Mouse (Mus musculus): ENCODE results near the gene Spata13. TPM values are rescaled to one million over a fixed set of nuclear protein-coding genes. Genes with fewer than 3 reads are reported as not detected.

The Spata13 gene
- total RNA-seq, 2 experiments from 2014 or later, result 27.6 to 28.5 TPM

GRCm38 (mm10) chr14:60671504-60671903, 37.7 kb downstream of the Spata13 start:
- no peak for DNase-seq (ENCODE audit: extremely low spot score in 1 of 2, low spot score in 1 of 2)

GRCm38 (mm10) chr14:60675697-60676096, 41.9 kb downstream of the Spata13 start:
- no peak for DNase-seq (ENCODE audit: extremely low spot score in 1 of 2, low spot score in 1 of 2)

GRCm38 (mm10) chr14:60676625-60677314, 43.0 kb downstream of the Spata13 start:
- no peak for DNase-seq (ENCODE audit: extremely low spot score in 1 of 2, low spot score in 1 of 2)

GRCm38 (mm10) chr14:60682361-60683023, 48.7 kb downstream of the Spata13 start:
- peak in 1 of 2 experiments; percentile 45 for DNase-seq (ENCODE audit: extremely low spot score in 1 of 2, low spot score in 1 of 2)

GRCm38 (mm10) chr14:60683989-60684388, 50.2 kb downstream of the Spata13 start:
- no peak for DNase-seq (ENCODE audit: extremely low spot score in 1 of 2, low spot score in 1 of 2)

GRCm38 (mm10) chr14:60686733-60687132, 52.9 kb downstream of the Spata13 start:
- no peak for DNase-seq (ENCODE audit: extremely low spot score in 1 of 2, low spot score in 1 of 2)

GRCm38 (mm10) chr14:60687241-60687640, 53.4 kb downstream of the Spata13 start:
- DNase-seq (ENCODE audit: extremely low spot score in 1 of 2, low spot score in 1 of 2), result no peak

- peak in 1 of 2 experiments; percentile 69 for DNase-seq (ENCODE audit: extremely low spot score in 1 of 2, low spot score in 1 of 2)
These were observed 54.9 kb downstream of the Spata13 start for GRCm38 (mm10) chr14:60688509-60689205.

GRCm38 (mm10) chr14:60689768-60690167, 56.0 kb downstream of the Spata13 start:
- no peak for DNase-seq (ENCODE audit: extremely low spot score in 1 of 2, low spot score in 1 of 2)

GRCm38 (mm10) chr14:60690631-60691030, 56.8 kb downstream of the Spata13 start:
- no peak for DNase-seq (ENCODE audit: extremely low spot score in 1 of 2, low spot score in 1 of 2)

- DNase-seq (ENCODE audit: extremely low spot score in 1 of 2, low spot score in 1 of 2), result no peak
These were observed 59.3 kb downstream of the Spata13 start for GRCm38 (mm10) chr14:60693122-60693536.

- no peak for DNase-seq (ENCODE audit: extremely low spot score in 1 of 2, low spot score in 1 of 2)
These were observed 59.9 kb downstream of the Spata13 start for GRCm38 (mm10) chr14:60693666-60694065.

GRCm38 (mm10) chr14:60694215-60694997, 60.6 kb downstream of the Spata13 start:
- DNase-seq (ENCODE audit: extremely low spot score in 1 of 2, low spot score in 1 of 2), result peak in 1 of 2 experiments; percentile 87

GRCm38 (mm10) chr14:60697351-60697750, 63.5 kb downstream of the Spata13 start:
- no peak for DNase-seq (ENCODE audit: extremely low spot score in 1 of 2, low spot score in 1 of 2)

GRCm38 (mm10) chr14:60698980-60699379, 65.2 kb downstream of the Spata13 start:
- DNase-seq (ENCODE audit: extremely low spot score in 1 of 2, low spot score in 1 of 2), result no peak

- DNase-seq (ENCODE audit: extremely low spot score in 1 of 2, low spot score in 1 of 2), result no peak
These were observed 68.8 kb downstream of the Spata13 start for GRCm38 (mm10) chr14:60702377-60703140.

GRCm38 (mm10) chr14:60704510-60704909, 70.7 kb downstream of the Spata13 start:
- DNase-seq (ENCODE audit: extremely low spot score in 1 of 2, low spot score in 1 of 2), result no peak

- DNase-seq (ENCODE audit: extremely low spot score in 1 of 2, low spot score in 1 of 2), result no peak
These were observed 71.2 kb downstream of the Spata13 start for GRCm38 (mm10) chr14:60704961-60705360.

GRCm38 (mm10) chr14:60709192-60709591, 75.4 kb downstream of the Spata13 start:
- no peak for DNase-seq (ENCODE audit: extremely low spot score in 1 of 2, low spot score in 1 of 2)

- DNase-seq (ENCODE audit: extremely low spot score in 1 of 2, low spot score in 1 of 2), result no peak
These were observed 75.9 kb downstream of the Spata13 start for GRCm38 (mm10) chr14:60709749-60710148.

Measured in layer of hippocampus, postnatal 25 days (tissue).